ENCODE assay signal across 8 mouse cellular contexts in genomic region chr7:141442199-141442598, GRCm38 (mm10). TPM values are rescaled to one million over a fixed set of nuclear protein-coding genes. Genes with fewer than 3 reads are reported as not detected.
DNase-seq lines count a peak whose midpoint lies in the region; ATAC-seq and TF ChIP-seq lines count a peak whose summit lies in the region.

No protein-coding gene starts in this region.

- H3K4me3 ChIP-seq in heart, embryonic 13.5 days: peak overlapping the region; percentile 59
- H3K4me3 ChIP-seq in intestine, postnatal 0 days (ENCODE audit: low read depth, low read length): no peak overlapping the region
- H3K4me3 ChIP-seq in stomach, embryonic 16.5 days (replicated peaks; ENCODE audit: low read length): peak overlapping the region; percentile 51; the same call in 1 of the 2 replicates

- TF ChIP-seq CTCF in intestine, postnatal 0 days (IDR thresholded peaks at IDR 0.05; ENCODE audit: low read depth): no peak

- peak overlapping the region; percentile 79 for H3K9ac ChIP-seq in heart, embryonic 13.5 days
- H3K9ac ChIP-seq in intestine, postnatal 0 days (ENCODE audit: low read depth, low read length): no peak overlapping the region
- H3K9ac ChIP-seq in stomach, embryonic 16.5 days (ENCODE audit: low read length): peak overlapping the region; percentile 77

- H3K4me1 ChIP-seq in heart, embryonic 13.5 days: peaks cover 44% of the 10 kb centered on the region
- H3K4me1 ChIP-seq in intestine, postnatal 0 days (replicated peaks; ENCODE audit: control insufficient read depth, insufficient read depth, low read length): no peaks in the 10 kb centered on the region
- peaks cover 24% of the 10 kb centered on the region for H3K4me1 ChIP-seq in stomach, embryonic 16.5 days (ENCODE audit: control insufficient read depth, insufficient read depth, low read length)

- peak overlapping the region; percentile 86 for H3K4me2 ChIP-seq in heart, embryonic 13.5 days
- peak overlapping the region; percentile 81; the same call in 1 of the 2 replicates for H3K4me2 ChIP-seq in intestine, postnatal 0 days (replicated peaks; ENCODE audit: low read depth)
- peak overlapping the region; percentile 72 for H3K4me2 ChIP-seq in stomach, embryonic 16.5 days (ENCODE audit: low read depth, low read length)

- H3K27me3 ChIP-seq in heart, embryonic 13.5 days (replicated peaks): no peaks in the 10 kb centered on the region
- H3K27me3 ChIP-seq in intestine, postnatal 0 days (replicated peaks; ENCODE audit: control insufficient read depth, insufficient read depth, low read length): no peaks in the 10 kb centered on the region
- H3K27me3 ChIP-seq in stomach, embryonic 16.5 days (ENCODE audit: control insufficient read depth, insufficient read depth, low read length): no peaks in the 10 kb centered on the region

- WGBS in heart, embryonic 13.5 days: 91% methylated on average over 13 of the region's 13 CpGs
- 90% methylated on average over 13 of the region's 13 CpGs for WGBS in intestine, postnatal 0 days
- 94% methylated on average over 13 of the region's 13 CpGs for WGBS in stomach, embryonic 16.5 days

- peaks cover 43% of the 10 kb centered on the region for H3K36me3 ChIP-seq in heart, embryonic 13.5 days
- peaks cover 21% of the 10 kb centered on the region for H3K36me3 ChIP-seq in intestine, postnatal 0 days (ENCODE audit: control insufficient read depth, insufficient read depth)
- H3K36me3 ChIP-seq in stomach, embryonic 16.5 days (ENCODE audit: control insufficient read depth, insufficient read depth, low read length): no peaks in the 10 kb centered on the region

- no peaks in the 10 kb centered on the region for H3K9me3 ChIP-seq in heart, embryonic 13.5 days
- H3K9me3 ChIP-seq in intestine, postnatal 0 days (ENCODE audit: control insufficient read depth): no peaks in the 10 kb centered on the region
- no peaks in the 10 kb centered on the region for H3K9me3 ChIP-seq in stomach, embryonic 16.5 days (replicated peaks; ENCODE audit: control insufficient read depth, low read length)

- no peak overlapping the region for H3K27ac ChIP-seq in heart, embryonic 13.5 days (replicated peaks)
- no peak overlapping the region for H3K27ac ChIP-seq in intestine, postnatal 0 days (ENCODE audit: low read depth, low read length)
- no peak overlapping the region for H3K27ac ChIP-seq in stomach, embryonic 16.5 days (ENCODE audit: low read length)

- DNase-seq in heart, postnatal 10 days: no peak
- peak; percentile 16 for DNase-seq in thymus, postnatal 4 days
- DNase-seq in thymus, postnatal 25 days: no peak
- DNase-seq in gastrocnemius, postnatal 10 days: no peak

- no peak for ATAC-seq in heart, embryonic 13.5 days (ENCODE audit: extremely low read depth, insufficient number of reproducible peaks, low FRiP score, low TSS enrichment)
- ATAC-seq in intestine, postnatal 0 days: no peak
- ATAC-seq in stomach, embryonic 16.5 days (ENCODE audit: insufficient read depth, low FRiP score): no peak
- ATAC-seq in frontal cortex, adult (ENCODE audit: low TSS enrichment): no peak

- intact Hi-C loops in heart, postnatal 10 days (cut with DNase I): no loop called here

RNA-seq across cellular contexts. Expression of gene Pidd1, which starts 1.6 kb away (rescaled TPM):
- polyA plus RNA-seq in heart, embryonic 13.5 days (2015; fragmentation: Nextera tagmentation; extraction: Ambion mirVana): 8.1 and 9.4 TPM in 2 replicates
- 1 to 10 TPM; 2.3 to 3.5 TPM for total RNA-seq in heart, postnatal 10 days (2021)
- polyA plus RNA-seq in intestine, postnatal 0 days (2015; fragmentation: Nextera tagmentation; extraction: Ambion mirVana): 1.4 and 1.6 TPM in 2 replicates
- polyA plus RNA-seq in stomach, embryonic 16.5 days (2015; fragmentation: Nextera tagmentation; extraction: Ambion mirVana): 7.6 and 8.2 TPM in 2 replicates
- total RNA-seq in gastrocnemius, postnatal 10 days (2021): 1 to 10 TPM; 2.4 to 3.2 TPM

RNA-seq across cellular contexts. Expression of gene Slc25a22, which starts 4.5 kb away (rescaled TPM):
- polyA plus RNA-seq in heart, embryonic 13.5 days (2015; fragmentation: Nextera tagmentation; extraction: Ambion mirVana): 17.3 and 19.1 TPM in 2 replicates
- 10 to 100 TPM; 53.3 to 59.8 TPM for total RNA-seq in heart, postnatal 10 days (2021)
- polyA plus RNA-seq in intestine, postnatal 0 days (2015; fragmentation: Nextera tagmentation; extraction: Ambion mirVana): 65.8 and 67.7 TPM in 2 replicates
- polyA plus RNA-seq in stomach, embryonic 16.5 days (2015; fragmentation: Nextera tagmentation; extraction: Ambion mirVana): 29.4 and 32.3 TPM in 2 replicates
- total RNA-seq in gastrocnemius, postnatal 10 days (2021): 10 to 100 TPM; 14.5 to 25.7 TPM

RNA-seq across cellular contexts. Expression of gene Rplp2, which starts 5.0 kb away (rescaled TPM):
- polyA plus RNA-seq in heart, embryonic 13.5 days (2015; fragmentation: Nextera tagmentation; extraction: Ambion mirVana): 871 and 874 TPM in 2 replicates
- 1,000 to 10,000 TPM; 1,065 to 1,124 TPM for total RNA-seq in heart, postnatal 10 days (2021)
- 968 and 992 TPM in 2 replicates for polyA plus RNA-seq in intestine, postnatal 0 days (2015; fragmentation: Nextera tagmentation; extraction: Ambion mirVana)
- polyA plus RNA-seq in stomach, embryonic 16.5 days (2015; fragmentation: Nextera tagmentation; extraction: Ambion mirVana): 1,060 and 1,250 TPM in 2 replicates
- total RNA-seq in gastrocnemius, postnatal 10 days (2021): 1,000 to 10,000 TPM in 1 of 2 experiments, 100 to 1,000 TPM in 1; 886 to 1,008 TPM

RNA-seq across cellular contexts. Expression of gene Pnpla2, which starts 12.8 kb away (rescaled TPM):
- polyA plus RNA-seq in heart, embryonic 13.5 days (2015; fragmentation: Nextera tagmentation; extraction: Ambion mirVana): 42.6 and 45.7 TPM in 2 replicates
- 100 to 1,000 TPM; 244 to 353 TPM for total RNA-seq in heart, postnatal 10 days (2021)
- 75.5 and 79.4 TPM in 2 replicates for polyA plus RNA-seq in intestine, postnatal 0 days (2015; fragmentation: Nextera tagmentation; extraction: Ambion mirVana)
- polyA plus RNA-seq in stomach, embryonic 16.5 days (2015; fragmentation: Nextera tagmentation; extraction: Ambion mirVana): 34.0 and 38.5 TPM in 2 replicates
- total RNA-seq in gastrocnemius, postnatal 10 days (2021): 100 to 1,000 TPM; 119 to 151 TPM

RNA-seq across cellular contexts. Expression of gene Cend1, which starts 12.9 kb away (rescaled TPM):
- 8.1 and 9.8 TPM in 2 replicates for polyA plus RNA-seq in heart, embryonic 13.5 days (2015; fragmentation: Nextera tagmentation; extraction: Ambion mirVana)
- 1 to 10 TPM; 1.6 TPM for total RNA-seq in heart, postnatal 10 days (2021)
- 2.7 and 3.3 TPM in 2 replicates for polyA plus RNA-seq in intestine, postnatal 0 days (2015; fragmentation: Nextera tagmentation; extraction: Ambion mirVana)
- polyA plus RNA-seq in stomach, embryonic 16.5 days (2015; fragmentation: Nextera tagmentation; extraction: Ambion mirVana): 2.6 and 3.8 TPM in 2 replicates
- total RNA-seq in gastrocnemius, postnatal 10 days (2021): 1 to 10 TPM in 1 of 2 experiments, under 1 TPM in 1; 0.66 to 1.4 TPM
